Mouse (Mus musculus): ENCODE data around the gene 4931406P16Rik. TPM values are rescaled to one million over a fixed set of nuclear protein-coding genes. Genes with fewer than 3 reads are reported as not detected.

4931406P16Rik gene
- polyA plus RNA-seq, 1 experiment: 31.9 TPM

DNA sequence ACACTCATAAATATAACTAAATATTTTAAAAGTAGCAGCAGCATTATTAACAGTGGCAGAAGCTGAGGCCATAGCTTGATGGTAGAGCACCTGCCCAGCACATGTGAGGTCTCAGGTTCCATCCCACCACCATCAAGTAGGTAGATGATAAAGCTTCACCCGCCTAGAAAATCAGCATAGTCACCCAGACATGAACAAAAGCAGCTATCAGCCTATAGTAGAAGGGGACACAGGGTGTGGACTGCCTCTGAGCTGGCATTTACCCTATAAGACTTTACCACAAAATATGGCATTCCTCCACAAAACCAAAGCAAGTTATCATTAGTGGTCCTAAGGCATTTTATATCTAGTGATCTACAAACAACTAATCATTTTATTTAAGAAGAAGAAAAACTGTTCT is 10.7 kb downstream of the 4931406P16Rik start:
- Histone ChIP-seq H3K4me3 (ENCODE audit: control insufficient read depth, insufficient read depth, low read length) (no peak overlapping the region), H3K27ac (ENCODE audit: control insufficient read depth, insufficient read depth, low read length) (no peak overlapping the region), H3K27me3 (ENCODE audit: control insufficient read depth, insufficient read depth, low read length) (no peaks in the 10 kb centered on the region), H3K36me3 (ENCODE audit: control insufficient read depth, insufficient read depth, low read length) (no peaks in the 10 kb centered on the region), H3K4me1 (replicated peaks; ENCODE audit: control insufficient read depth, insufficient read depth, low read length) (no peaks in the 10 kb centered on the region)
- TF ChIP-seq CTCF (IDR thresholded peaks at IDR 0.05; ENCODE audit: borderline replicate concordance, control insufficient read depth, extremely low read depth, insufficient read depth, low read length, poor library complexity) (no peak), POLR2A (IDR thresholded peaks at IDR 0.05; ENCODE audit: control insufficient read depth, extremely low read depth, insufficient read depth, low read length, poor library complexity) (no peak)
- 83% methylated on average over 1 of the region's 1 CpGs for WGBS
- no peak for DNase-seq

DNA sequence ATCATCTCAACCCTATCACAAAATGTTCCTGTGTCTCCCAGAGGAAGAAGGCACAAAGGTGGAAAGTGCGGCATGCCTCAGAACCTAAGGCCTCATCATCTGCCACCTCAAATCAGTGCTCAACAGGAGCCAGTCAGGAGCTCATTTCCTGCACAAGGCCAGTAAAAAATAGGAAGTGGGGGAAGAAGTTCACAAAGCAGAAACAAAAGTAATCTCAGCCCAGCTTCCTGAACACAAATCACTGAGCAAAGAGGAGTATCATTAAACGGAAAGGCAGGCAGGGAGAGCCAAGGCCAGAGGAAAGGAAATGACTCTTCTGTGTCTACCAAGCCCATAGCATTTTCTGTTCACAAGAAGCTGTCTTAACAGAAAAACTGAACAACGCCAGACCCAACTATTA is 11.4 kb downstream of the 4931406P16Rik start:
- Histone ChIP-seq H3K4me3 (ENCODE audit: control insufficient read depth, insufficient read depth, low read length) (no peak overlapping the region), H3K36me3 (ENCODE audit: control insufficient read depth, insufficient read depth, low read length) (no peaks in the 10 kb centered on the region), H3K27me3 (ENCODE audit: control insufficient read depth, insufficient read depth, low read length) (no peaks in the 10 kb centered on the region), H3K27ac (ENCODE audit: control insufficient read depth, insufficient read depth, low read length) (no peak overlapping the region), H3K4me1 (replicated peaks; ENCODE audit: control insufficient read depth, insufficient read depth, low read length) (no peaks in the 10 kb centered on the region)
- TF ChIP-seq CTCF (IDR thresholded peaks at IDR 0.05; ENCODE audit: borderline replicate concordance, control insufficient read depth, extremely low read depth, insufficient read depth, low read length, poor library complexity) (no peak), POLR2A (IDR thresholded peaks at IDR 0.05; ENCODE audit: control insufficient read depth, extremely low read depth, insufficient read depth, low read length, poor library complexity) (no peak)
- no peak for DNase-seq
- 62% methylated on average over 3 of the region's 3 CpGs for WGBS

DNA sequence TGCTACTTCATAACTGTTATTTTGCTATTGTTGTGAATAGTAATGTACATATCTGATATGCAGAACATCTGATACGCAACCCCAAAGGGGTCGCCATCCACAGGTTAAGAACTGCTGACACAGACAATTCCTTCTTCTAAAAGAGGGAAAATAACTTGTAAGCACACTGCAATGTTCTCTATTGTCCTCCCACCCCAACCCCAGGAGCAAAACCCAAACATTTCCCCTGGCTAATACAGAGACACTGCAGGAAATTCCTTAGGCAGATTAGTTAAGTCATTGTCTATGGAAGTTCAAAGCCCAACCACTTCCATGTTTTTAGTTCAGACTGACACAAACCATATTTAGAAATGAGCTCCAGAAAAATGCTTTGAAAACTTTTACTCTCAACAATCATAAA is 14.5 kb downstream of the 4931406P16Rik start:
- no peak overlapping the region for H3K27ac ChIP-seq (ENCODE audit: control insufficient read depth, insufficient read depth, low read length)
- H3K4me3 ChIP-seq (ENCODE audit: control insufficient read depth, insufficient read depth, low read length): no peak overlapping the region
- no peaks in the 10 kb centered on the region for H3K27me3 ChIP-seq (ENCODE audit: control insufficient read depth, insufficient read depth, low read length)
- WGBS: 97% methylated on average over 2 of the region's 2 CpGs
- H3K36me3 ChIP-seq (ENCODE audit: control insufficient read depth, insufficient read depth, low read length): no peaks in the 10 kb centered on the region
- DNase-seq: no peak
- no peak for TF ChIP-seq POLR2A (IDR thresholded peaks at IDR 0.05; ENCODE audit: control insufficient read depth, extremely low read depth, insufficient read depth, low read length, poor library complexity)
- TF ChIP-seq CTCF (IDR thresholded peaks at IDR 0.05; ENCODE audit: borderline replicate concordance, control insufficient read depth, extremely low read depth, insufficient read depth, low read length, poor library complexity): no peak
- no peaks in the 10 kb centered on the region for H3K4me1 ChIP-seq (replicated peaks; ENCODE audit: control insufficient read depth, insufficient read depth, low read length)

DNA sequence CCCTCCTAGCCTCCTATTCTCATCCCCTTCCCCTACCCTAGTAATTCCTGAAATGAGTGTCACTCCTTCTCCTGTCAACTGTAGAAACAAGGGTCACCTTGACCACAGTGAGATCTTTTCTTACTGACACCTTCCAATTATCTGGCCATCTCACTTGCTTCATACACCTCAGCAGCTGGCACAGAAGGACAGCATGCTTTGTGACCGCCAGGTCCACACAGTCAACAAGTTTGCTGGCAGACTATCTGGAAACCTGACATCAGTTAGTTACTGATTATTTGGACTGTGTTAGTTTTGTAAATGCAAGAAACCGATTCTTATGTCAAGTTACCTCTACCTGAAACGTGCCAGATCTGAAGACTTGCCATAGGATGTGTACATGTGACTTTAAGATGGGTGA is 17.2 kb downstream of the 4931406P16Rik start:
- Histone ChIP-seq H3K36me3 (ENCODE audit: control insufficient read depth, insufficient read depth, low read length) (no peaks in the 10 kb centered on the region), H3K4me1 (replicated peaks; ENCODE audit: control insufficient read depth, insufficient read depth, low read length) (no peaks in the 10 kb centered on the region), H3K27ac (ENCODE audit: control insufficient read depth, insufficient read depth, low read length) (no peak overlapping the region), H3K4me3 (ENCODE audit: control insufficient read depth, insufficient read depth, low read length) (no peak overlapping the region), H3K27me3 (ENCODE audit: control insufficient read depth, insufficient read depth, low read length) (no peaks in the 10 kb centered on the region)
- DNase-seq: no peak
- TF ChIP-seq CTCF (IDR thresholded peaks at IDR 0.05; ENCODE audit: borderline replicate concordance, control insufficient read depth, extremely low read depth, insufficient read depth, low read length, poor library complexity) (no peak), POLR2A (IDR thresholded peaks at IDR 0.05; ENCODE audit: control insufficient read depth, extremely low read depth, insufficient read depth, low read length, poor library complexity) (no peak)
- whole genome bisulfite sequencing: 94% methylated on average over 3 of the region's 3 CpGs

DNA sequence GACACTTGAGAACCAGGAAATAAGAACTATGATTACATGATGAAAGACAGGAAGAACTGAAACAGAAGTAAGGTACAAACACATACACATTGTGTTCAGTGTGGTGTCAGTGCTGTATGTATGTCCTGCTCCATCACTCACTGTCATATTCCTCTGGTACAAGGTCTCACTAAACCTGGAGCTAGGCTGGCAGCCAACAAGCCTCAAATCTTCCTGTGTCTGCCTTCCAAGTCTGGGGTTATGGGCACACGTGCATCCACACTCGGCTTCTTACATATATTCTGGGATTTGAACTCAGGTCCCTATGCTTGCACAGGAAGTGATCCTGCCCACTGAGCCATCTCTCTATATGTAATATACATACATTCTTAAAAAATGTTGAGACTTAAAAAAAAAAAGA is 20.7 kb downstream of the 4931406P16Rik start:
- TF ChIP-seq CTCF (IDR thresholded peaks at IDR 0.05; ENCODE audit: borderline replicate concordance, control insufficient read depth, extremely low read depth, insufficient read depth, low read length, poor library complexity): no peak
- TF ChIP-seq POLR2A (IDR thresholded peaks at IDR 0.05; ENCODE audit: control insufficient read depth, extremely low read depth, insufficient read depth, low read length, poor library complexity): no peak
- DNase-seq: no peak
- Histone ChIP-seq H3K4me1 (replicated peaks; ENCODE audit: control insufficient read depth, insufficient read depth, low read length) (no peaks in the 10 kb centered on the region), H3K27me3 (ENCODE audit: control insufficient read depth, insufficient read depth, low read length) (no peaks in the 10 kb centered on the region), H3K27ac (ENCODE audit: control insufficient read depth, insufficient read depth, low read length) (no peak overlapping the region), H3K36me3 (ENCODE audit: control insufficient read depth, insufficient read depth, low read length) (no peaks in the 10 kb centered on the region), H3K4me3 (ENCODE audit: control insufficient read depth, insufficient read depth, low read length) (no peak overlapping the region)
- 95% methylated on average over 2 of the region's 2 CpGs for WGBS

DNA sequence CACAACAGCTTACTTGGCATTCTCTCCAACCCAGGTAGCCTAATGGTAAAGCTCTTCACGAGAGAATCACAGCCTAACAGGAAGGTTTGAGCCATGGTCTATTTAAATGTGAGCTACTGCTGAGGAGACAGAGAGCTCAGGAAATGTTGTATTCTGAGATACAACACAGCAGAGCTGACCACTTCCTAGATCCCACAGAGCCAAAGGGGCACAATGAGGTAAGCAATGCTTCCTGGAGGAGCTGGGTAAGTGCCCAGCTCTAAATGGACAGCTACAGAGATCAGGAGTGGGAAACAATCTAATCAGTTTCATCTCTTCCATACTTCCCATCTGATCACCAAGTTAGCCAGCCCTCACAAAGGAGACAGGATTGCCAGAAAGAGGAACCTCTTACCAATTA is 22.1 kb downstream of the 4931406P16Rik start:
- no peaks in the 10 kb centered on the region for H3K4me1 ChIP-seq (replicated peaks; ENCODE audit: control insufficient read depth, insufficient read depth, low read length)
- no peak overlapping the region for H3K27ac ChIP-seq (ENCODE audit: control insufficient read depth, insufficient read depth, low read length)
- DNase-seq: no peak
- H3K4me3 ChIP-seq (ENCODE audit: control insufficient read depth, insufficient read depth, low read length): no peak overlapping the region
- H3K27me3 ChIP-seq (ENCODE audit: control insufficient read depth, insufficient read depth, low read length): no peaks in the 10 kb centered on the region
- TF ChIP-seq POLR2A (IDR thresholded peaks at IDR 0.05; ENCODE audit: control insufficient read depth, extremely low read depth, insufficient read depth, low read length, poor library complexity): no peak
- 14% methylated on average over 1 of the region's 1 CpGs for WGBS
- H3K36me3 ChIP-seq (ENCODE audit: control insufficient read depth, insufficient read depth, low read length): no peaks in the 10 kb centered on the region

DNA sequence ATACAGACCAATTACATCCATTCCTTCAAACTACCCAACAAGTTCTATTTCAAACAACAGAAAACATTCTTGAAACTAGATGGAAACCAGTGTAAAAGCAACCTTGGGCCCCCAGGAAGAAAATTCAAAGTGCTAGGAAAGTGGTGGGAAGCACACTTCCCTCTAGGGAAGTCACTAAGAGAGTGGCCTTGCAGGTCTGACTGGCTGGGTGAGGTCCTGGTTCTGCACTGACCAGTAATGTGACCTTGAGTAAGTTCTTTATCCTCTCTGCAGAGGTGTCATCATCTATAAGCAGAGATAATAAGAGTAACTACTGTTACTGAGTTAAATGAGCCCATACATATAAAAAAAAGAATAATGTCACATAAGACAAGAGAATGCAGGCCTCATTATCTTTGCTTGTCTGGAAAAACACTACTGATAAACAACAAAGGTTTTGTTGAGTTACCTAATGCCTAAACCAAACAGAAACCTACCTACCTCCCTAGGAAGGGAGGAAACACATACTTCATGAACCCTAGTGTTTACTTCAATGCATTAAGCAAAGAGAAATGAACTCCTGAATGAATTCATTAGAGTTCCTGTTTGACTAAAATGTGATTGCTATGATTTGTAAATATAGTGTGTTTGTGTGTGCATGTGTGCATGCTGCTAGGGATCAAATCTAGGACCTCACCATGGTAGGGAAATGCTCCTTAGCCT is 22.8 kb downstream of the 4931406P16Rik start:
- H3K27ac ChIP-seq (ENCODE audit: control insufficient read depth, insufficient read depth, low read length): no peak overlapping the region

More for the DNA sequence above, 22.8 kb downstream of the 4931406P16Rik start:
- H3K27me3 ChIP-seq (ENCODE audit: control insufficient read depth, insufficient read depth, low read length): no peaks in the 10 kb centered on the region
- no peak for DNase-seq
- no peaks in the 10 kb centered on the region for H3K36me3 ChIP-seq (ENCODE audit: control insufficient read depth, insufficient read depth, low read length)
- TF ChIP-seq POLR2A (IDR thresholded peaks at IDR 0.05; ENCODE audit: control insufficient read depth, extremely low read depth, insufficient read depth, low read length, poor library complexity) (no peak), CTCF (IDR thresholded peaks at IDR 0.05; ENCODE audit: borderline replicate concordance, control insufficient read depth, extremely low read depth, insufficient read depth, low read length, poor library complexity) (no peak)
- no peaks in the 10 kb centered on the region for H3K4me1 ChIP-seq (replicated peaks; ENCODE audit: control insufficient read depth, insufficient read depth, low read length)
- no peak overlapping the region for H3K4me3 ChIP-seq (ENCODE audit: control insufficient read depth, insufficient read depth, low read length)

Data from thymus, adult 2 months (tissue).